Mouse (Mus musculus) hindbrain, postnatal 0 days (tissue): Measurements from ENCODE around the gene C3ar1. TPM values are rescaled to one million over a fixed set of nuclear protein-coding genes. Genes with fewer than 3 reads are reported as not detected.
A peak's percentile ranks its signal among the peaks of the same experiment; 100 is the strongest.

Experiments used
- ATAC-seq: fragments of 200-750 bp; cut with Nextera tagmentation; 2 replicates; pipeline ENCODE4 v1.8.0; 2017; ENCODE audit warnings: mild to moderate bottlenecking, moderate TSS enrichment, moderate library complexity
- DNase-seq: peaks from one replicate; pipeline ENCODE4 v3.0.0-alpha.2; 2015; ENCODE audit warnings: low spot score
- H3K27ac ChIP-seq: fragments of 300-500 bp; sonication (generic); 2 replicates; pipeline ENCODE4 v1.5.1; 2014; ENCODE audit warnings: mild to moderate bottlenecking
- H3K27me3 ChIP-seq: fragments of 300-500 bp; sonication (generic); 2 replicates; pipeline ENCODE4 v1.6.1; 2014; ENCODE audit warnings: low read length, mixed read lengths; ENCODE audit not compliant: insufficient read depth
- H3K36me3 ChIP-seq: fragments of 300-500 bp; sonication (generic); 2 replicates; pipeline ENCODE4 v1.6.1; 2014; ENCODE audit warnings: low read length, mixed read lengths; ENCODE audit not compliant: insufficient read depth
- H3K4me1 ChIP-seq: fragments of 300-500 bp; sonication (generic); 2 replicates; pipeline ENCODE4 v1.6.1; 2014; ENCODE audit warnings: antibody characterized with exemption, low read length, mixed read lengths; ENCODE audit not compliant: insufficient read depth
- H3K4me2 ChIP-seq: fragments of 300-500 bp; sonication (generic); 2 replicates; pipeline ENCODE4 v1.6.1; 2014; ENCODE audit warnings: low read depth, mild to moderate bottlenecking, low read length, moderate library complexity, mixed read lengths
- H3K4me3 ChIP-seq: fragments of 300-500 bp; sonication (generic); 2 replicates; pipeline ENCODE4 v1.5.1; 2014; ENCODE audit warnings: low read length
- H3K9ac ChIP-seq: fragments of 300-500 bp; sonication (generic); replicated peaks from 2 replicates; pipeline ENCODE4 v1.6.1; 2014; ENCODE audit warnings: mild to moderate bottlenecking, low read length, moderate library complexity, mixed read lengths
- H3K9me3 ChIP-seq: fragments of 300-500 bp; sonication (generic); 2 replicates; pipeline ENCODE4 v1.6.1; 2016; ENCODE audit warnings: low read length, mixed read lengths
- CTCF ChIP-seq: IDR thresholded peaks from 2 replicates; pipeline ENCODE4 v1.5.1; 2016; ENCODE audit warnings: antibody characterized with exemption, control low read depth, low read depth
- WGBS: fragments of 180-500 bp; shearing (Covaris S2); extraction: QIAGEN DNeasy Blood & Tissue Kit; methylation state at CpG from one replicate; pipeline ENCODE4 v1.1.7; 2014; 5-methylcytosine and 5-hydroxymethylcytosine counted together
- microRNA-seq, 2 experiments: library from miRNA; unstranded; fragments of <30 nt; microRNA quantifications; one replicate each; pipeline ENCODE4; 2016
- polyA plus RNA-seq: library from polyadenylated mRNA; unstranded; fragments of >200 nt; fragmentation: Nextera tagmentation; extraction: Ambion mirVana; gene quantifications from 2 replicates; pipeline ENCODE4 v1.2.1, GENCODE M21; 2015
- total RNA-seq: library from RNA; depleted of rRNA; stranded (reverse); fragments of >200 nt; gene quantifications from 2 replicates; pipeline ENCODE4 v1.2.3, GENCODE M21; 2014; rRNA removed

C3ar1 gene
- total and polyA plus RNA-seq, 2 experiments from 2014 or later: 1.4 to 2.2 TPM

DNA sequence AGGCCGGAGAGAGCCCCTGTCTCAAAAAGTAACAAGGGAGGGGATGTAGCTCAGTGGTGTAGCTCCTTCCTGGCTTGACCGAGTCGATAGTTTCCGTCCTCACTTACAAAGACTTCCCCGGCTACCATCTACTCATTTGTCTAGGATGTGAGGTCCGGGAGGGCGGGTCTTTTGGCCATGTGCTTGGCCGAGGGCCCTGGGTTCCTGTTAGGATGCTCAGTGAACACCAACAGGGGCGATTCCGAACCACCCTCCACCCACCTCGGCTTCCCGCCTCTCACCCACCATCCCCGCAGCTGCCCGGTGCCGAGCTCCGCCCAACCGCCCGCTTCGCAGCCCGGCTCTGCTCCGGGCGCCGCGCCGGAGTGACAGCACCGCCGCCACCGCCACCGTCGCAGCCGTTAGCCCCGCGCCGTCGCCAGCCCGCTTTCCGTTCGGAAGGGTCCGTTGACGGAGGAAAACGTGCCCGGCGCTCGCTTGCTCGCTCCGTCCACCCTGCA lies 54.6 kb downstream of the C3ar1 start, which contains the start of gene Slc2a3:
TSS of gene Slc2a3 (minus strand) at position 340 of the 500 bp plus-strand sequence.
- Histone ChIP-seq H3K36me3 (no peaks in the 10 kb centered on the region), H3K4me1 (no peaks in the 10 kb centered on the region), H3K27ac (peak within 1 kb of the TSS; percentile 86), H3K4me3 (peak within 1 kb of the TSS; percentile 59), H3K4me2 (peak within 1 kb of the TSS; percentile 89), H3K9ac (peak within 1 kb of the TSS; percentile 78), H3K27me3 (no peaks in the 10 kb centered on the region), H3K9me3 (no peaks in the 10 kb centered on the region)
- TF ChIP-seq CTCF: no peak
- peak; percentile 72 for DNase-seq
- peak; percentile 75 for ATAC-seq
- under 1% methylated on average over 46 of the region's 46 CpGs for WGBS

DNA sequence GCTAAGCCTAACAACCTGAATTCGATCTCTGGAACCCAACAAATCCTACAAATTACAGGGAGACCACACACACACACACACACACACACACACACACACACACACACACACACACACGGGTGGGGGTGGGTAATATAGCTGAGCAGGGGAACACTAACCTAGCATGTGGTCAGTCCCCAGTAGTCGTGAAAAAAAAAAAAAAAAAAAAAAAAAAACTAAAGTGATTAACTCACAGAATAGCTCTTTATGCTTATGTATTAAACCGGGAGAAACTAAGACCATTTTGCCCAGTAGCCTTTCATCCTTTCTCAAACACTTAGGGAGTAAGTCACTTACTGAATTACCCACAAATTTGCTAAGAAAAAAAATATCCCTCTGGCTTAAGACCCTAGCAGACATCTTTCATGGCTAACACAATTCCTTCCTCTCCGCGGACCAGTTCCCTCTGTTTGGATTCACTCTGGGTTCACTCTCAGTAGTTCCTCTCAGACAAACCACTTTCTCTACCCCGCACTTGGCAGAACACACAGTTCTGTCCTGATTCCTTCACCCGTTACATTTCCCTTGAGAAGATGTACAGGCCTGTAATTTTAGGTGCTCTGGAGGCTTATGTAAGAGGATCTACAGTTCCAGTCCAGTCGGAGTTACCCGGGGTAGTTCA lies 55.2 kb downstream of the C3ar1 start:
- WGBS: 40% methylated on average over 10 of the region's 10 CpGs
- Histone ChIP-seq H3K27ac (peak overlapping the region; percentile 86), H3K4me1 (no peaks in the 10 kb centered on the region), H3K9ac (peak overlapping the region; percentile 78), H3K4me3 (peak overlapping the region; percentile 59), H3K4me2 (peak overlapping the region; percentile 89), H3K27me3 (no peaks in the 10 kb centered on the region), H3K9me3 (no peaks in the 10 kb centered on the region), H3K36me3 (no peaks in the 10 kb centered on the region)
- ATAC-seq (peak; percentile 24; the same call in 1 of the 2 replicates), DNase-seq (peak; percentile 15)
- TF ChIP-seq CTCF: no peak

Small RNAs within 50 kb of the gene (microRNA-seq; reads per million reads assigned to microRNA genes)
- 0 to 0.53 reads per million in 2 experiments for gene Mir7231

Other genes starting within 250 kb of the C3ar1 start
- gene Gdf3, start 246.1 kb downstream of the C3ar1 start, total RNA-seq: 1.1 and 1.6 TPM in 2 replicates
- gene Gdf3, start 246.1 kb downstream of the C3ar1 start, polyA plus RNA-seq: 0.19 and 0.29 TPM in 2 replicates
- not detected in 2 replicates for gene Dppa3, start 229.8 kb downstream of the C3ar1 start, total RNA-seq
- not detected in 2 replicates for gene Dppa3, start 229.8 kb downstream of the C3ar1 start, polyA plus RNA-seq
- gene Nanog, start 148.7 kb downstream of the C3ar1 start, total RNA-seq: not detected in 2 replicates
- gene Nanog, start 148.7 kb downstream of the C3ar1 start, polyA plus RNA-seq: 0.15 and 0.16 TPM in 2 replicates
- 108 and 129 TPM in 2 replicates for gene Slc2a3, start 54.5 kb downstream of the C3ar1 start, total RNA-seq
- gene Slc2a3, start 54.5 kb downstream of the C3ar1 start, polyA plus RNA-seq: 48.9 and 49.7 TPM in 2 replicates
- gene Foxj2, start 36.2 kb downstream of the C3ar1 start, total RNA-seq: 20.1 and 32.5 TPM in 2 replicates
- 5.9 and 6.9 TPM in 2 replicates for gene Foxj2, start 36.2 kb downstream of the C3ar1 start, polyA plus RNA-seq
- gene Necap1, start 18.3 kb upstream of the C3ar1 start, total RNA-seq: 119 and 121 TPM in 2 replicates
- 158 and 162 TPM in 2 replicates for gene Necap1, start 18.3 kb upstream of the C3ar1 start, polyA plus RNA-seq
- 0.18 and 0.63 TPM in 2 replicates for gene Clec4a1, start 65.7 kb upstream of the C3ar1 start, total RNA-seq
- 1.5 and 1.6 TPM in 2 replicates for gene Clec4a1, start 65.7 kb upstream of the C3ar1 start, polyA plus RNA-seq
- gene Clec4a3, start 96.4 kb upstream of the C3ar1 start, total RNA-seq: 0.14 and 0.78 TPM in 2 replicates
- 1.5 and 1.7 TPM in 2 replicates for gene Clec4a3, start 96.4 kb upstream of the C3ar1 start, polyA plus RNA-seq
- not detected in 2 replicates for gene Clec4a4, start 134.2 kb upstream of the C3ar1 start, total RNA-seq
- not detected in 2 replicates for gene Clec4a4, start 134.2 kb upstream of the C3ar1 start, polyA plus RNA-seq
- gene Clec4b1, start 193.8 kb upstream of the C3ar1 start, total RNA-seq: not detected in 2 replicates
- not detected in 2 replicates for gene Clec4b1, start 193.8 kb upstream of the C3ar1 start, polyA plus RNA-seq